Mouse (Mus musculus) neural tube, embryonic 14.5 days (tissue): ENCODE data around the gene Olig3. TPM values are rescaled to one million over a fixed set of nuclear protein-coding genes. Genes with fewer than 3 reads are reported as not detected.
A peak's percentile ranks its signal among the peaks of the same experiment; 100 is the strongest.

Source experiments
- ATAC-seq: fragments of 200-750 bp; cut with Nextera tagmentation; 2 replicates; pipeline ENCODE4 v1.8.0; 2017; ENCODE audit warnings: low read depth, mild to moderate bottlenecking, moderate TSS enrichment, moderate library complexity
- H3K27ac ChIP-seq: fragments of 300-500 bp; sonication (generic); 2 replicates; pipeline ENCODE4 v1.5.1; 2014; ENCODE audit warnings: low read depth, mild to moderate bottlenecking, control low read depth, low read length, moderate library complexity, mixed read lengths
- H3K27me3 ChIP-seq: fragments of 300-500 bp; sonication (generic); 2 replicates; pipeline ENCODE4 v1.6.1; 2014; ENCODE audit warnings: low read length; ENCODE audit not compliant: control insufficient read depth, insufficient read depth
- H3K36me3 ChIP-seq: fragments of 300-500 bp; sonication (generic); 2 replicates; pipeline ENCODE4 v1.6.1; 2014; ENCODE audit warnings: low read length, mixed read lengths; ENCODE audit not compliant: control insufficient read depth, insufficient read depth
- H3K4me1 ChIP-seq: fragments of 300-500 bp; sonication (generic); 2 replicates; pipeline ENCODE4 v1.6.1; 2014; ENCODE audit warnings: low read length; ENCODE audit not compliant: control insufficient read depth, insufficient read depth
- H3K4me2 ChIP-seq: fragments of 300-500 bp; sonication (generic); 2 replicates; pipeline ENCODE4 v1.6.1; 2014; ENCODE audit warnings: mild to moderate bottlenecking, low read depth, low read length, control low read depth
- H3K4me3 ChIP-seq: fragments of 300-500 bp; sonication (generic); 2 replicates; pipeline ENCODE4 v1.5.1; 2014; ENCODE audit warnings: low read depth, low read length, control low read depth, mixed read lengths
- H3K9ac ChIP-seq: fragments of 300-500 bp; sonication (generic); replicated peaks from 2 replicates; pipeline ENCODE4 v1.6.1; 2014; ENCODE audit warnings: low read depth, mild to moderate bottlenecking, control low read depth, low read length, mixed read lengths
- H3K9me3 ChIP-seq: fragments of 300-500 bp; sonication (generic); 2 replicates; pipeline ENCODE4 v1.6.1; 2016; ENCODE audit warnings: low read length; ENCODE audit not compliant: control insufficient read depth
- WGBS: fragments of 180-500 bp; shearing (Covaris S2); extraction: QIAGEN DNeasy Blood & Tissue Kit; methylation state at CpG from one replicate; pipeline ENCODE4 v1.1.7; 2014; 5-methylcytosine and 5-hydroxymethylcytosine counted together
- polyA plus RNA-seq: library from polyadenylated mRNA; unstranded; fragments of >200 nt; fragmentation: Nextera tagmentation; extraction: Ambion mirVana; gene quantifications from 2 replicates; pipeline ENCODE4 v1.2.1, GENCODE M21; 2014

The Olig3 gene
- 15.8 and 15.9 TPM in 2 replicates for polyA plus RNA-seq

DNA sequence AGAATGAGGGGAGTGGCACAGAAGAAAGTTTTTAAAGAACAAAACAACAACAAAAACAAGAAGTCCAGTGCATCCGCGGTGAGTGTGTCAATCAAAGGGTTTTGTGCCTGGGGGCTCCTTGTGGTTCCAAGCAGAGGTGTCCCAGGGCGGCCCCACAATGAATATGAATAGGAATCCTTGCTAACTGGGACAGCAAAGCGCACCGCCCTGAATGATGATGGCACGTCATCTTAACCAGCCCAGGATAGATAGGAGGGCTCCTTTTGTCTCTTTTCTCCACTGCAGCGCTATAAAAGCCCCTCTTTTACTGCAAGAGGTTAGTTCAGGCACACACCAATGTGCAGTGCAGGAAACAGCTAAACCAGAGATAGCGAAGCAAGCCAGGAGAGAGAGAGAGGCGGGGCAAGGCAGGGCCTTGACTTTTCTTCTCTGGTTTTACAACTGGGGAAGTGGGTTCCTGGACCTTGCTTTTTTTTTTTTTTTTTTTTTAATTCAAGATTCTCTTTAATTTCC, at the start of gene Olig3:
TSS of gene Olig3 (plus strand) at position 463 of the 513 bp plus-strand sequence.
- ATAC-seq: no peak; the same call in 1 of the 2 replicates
- Histone ChIP-seq H3K36me3 (no peaks in the 10 kb centered on the region), H3K4me1 (no peaks in the 10 kb centered on the region), H3K27ac (peak within 1 kb of the TSS; percentile 19; the same call in 1 of the 2 replicates), H3K9me3 (no peaks in the 10 kb centered on the region), H3K27me3 (peaks cover 81% of the 10 kb centered on the region), H3K9ac (peak within 1 kb of the TSS; percentile 13), H3K4me2 (peak within 1 kb of the TSS; percentile 28), H3K4me3 (peak within 1 kb of the TSS; percentile 26)
- WGBS: 2% methylated on average over 9 of the region's 9 CpGs

DNA sequence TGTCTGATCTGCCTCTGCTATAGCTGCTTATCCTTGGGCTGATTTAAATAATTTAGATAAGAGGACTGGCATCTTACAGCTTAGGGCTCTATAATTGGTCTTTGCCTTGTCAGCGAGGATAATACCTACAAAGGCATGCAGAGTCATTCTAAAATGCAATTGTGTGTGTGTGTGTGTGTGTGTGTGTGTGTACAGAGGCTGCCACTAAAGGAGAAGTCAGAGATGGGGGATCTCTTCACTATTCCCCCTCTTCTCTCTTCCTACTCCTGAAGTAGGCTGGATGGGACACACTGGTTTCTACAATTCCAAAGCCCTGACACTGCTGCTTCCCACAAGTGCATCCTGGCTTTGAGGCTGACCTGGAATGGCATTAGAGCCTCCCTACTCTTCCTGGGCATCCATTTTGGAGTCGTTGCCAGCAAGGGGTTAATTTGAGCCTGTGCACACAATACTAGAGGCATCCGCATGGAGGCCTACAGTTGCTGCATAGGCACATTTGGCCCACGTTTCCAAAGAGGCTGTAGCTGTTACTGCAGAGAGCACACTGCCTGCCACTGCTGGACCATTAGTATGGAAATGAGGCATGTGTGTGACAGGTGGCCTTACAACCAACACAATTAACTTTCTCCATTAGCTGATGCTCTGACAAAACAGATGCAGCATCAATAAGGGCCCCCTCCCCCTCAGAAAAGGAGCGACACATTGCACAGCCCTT, 46.5 kb upstream of the Olig3 start:
- 15% methylated on average over 5 of the region's 5 CpGs for WGBS

DNA sequence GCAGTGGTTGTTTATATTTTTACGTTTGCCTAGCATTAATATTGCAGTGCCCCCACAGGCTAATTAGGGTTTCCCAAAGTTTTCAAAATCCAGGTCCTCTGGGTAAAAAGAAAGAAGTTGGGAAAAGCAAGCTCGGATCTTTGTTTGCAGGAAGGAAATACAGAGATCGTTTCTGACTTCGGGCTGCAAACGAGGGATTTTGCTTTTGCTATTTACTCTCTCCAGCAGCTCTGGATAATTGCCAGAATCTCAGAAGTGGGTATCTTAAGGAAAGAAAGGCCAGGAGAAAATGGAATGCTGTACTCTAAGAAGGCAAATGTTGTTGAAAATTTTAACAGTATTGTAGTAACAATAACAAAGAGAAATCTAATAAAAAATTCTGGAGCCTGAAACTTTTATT, 45.9 kb upstream of the Olig3 start:
- Histone ChIP-seq H3K27me3 (peaks cover 35% of the 10 kb centered on the region), H3K27ac (no peak overlapping the region), H3K36me3 (no peaks in the 10 kb centered on the region), H3K4me1 (no peaks in the 10 kb centered on the region), H3K9me3 (no peaks in the 10 kb centered on the region), H3K4me3 (no peak overlapping the region), H3K4me2 (no peak overlapping the region; the same call in 1 of the 2 replicates), H3K9ac (no peak overlapping the region)
- no peak for ATAC-seq
- 18% methylated on average over 5 of the region's 5 CpGs for WGBS

More for the DNA sequence above, 46.5 kb upstream of the Olig3 start:
- peak; percentile 97 for ATAC-seq
- no peaks in the 10 kb centered on the region for H3K9me3 ChIP-seq
- H3K9ac ChIP-seq: no peak overlapping the region
- H3K36me3 ChIP-seq: no peaks in the 10 kb centered on the region
- no peak overlapping the region for H3K4me3 ChIP-seq
- peaks cover 30% of the 10 kb centered on the region for H3K27me3 ChIP-seq
- H3K4me2 ChIP-seq: no peak overlapping the region; the same call in 1 of the 2 replicates
- no peaks in the 10 kb centered on the region for H3K4me1 ChIP-seq
- 0 out of 2 replicates have a peak overlapping the region, but pooled peaks have one; percentile 29 for H3K27ac ChIP-seq

- 33% methylated on average over 19 of the region's 19 CpGs for whole genome bisulfite sequencing
- Histone ChIP-seq H3K27me3 (peaks cover 51% of the 10 kb centered on the region), H3K4me3 (no peak overlapping the region), H3K9me3 (no peaks in the 10 kb centered on the region), H3K4me1 (0 out of 2 replicates have a peak, but pooled peaks cover 3% of the 10 kb centered on the region), H3K27ac (no peak overlapping the region), H3K36me3 (no peaks in the 10 kb centered on the region), H3K4me2 (no peak overlapping the region), H3K9ac (no peak overlapping the region)
- peak; percentile 92 for ATAC-seq
Measured at GRCm38 (mm10) chr10:19317962-19318812, 38.1 kb upstream of the Olig3 start.

- Histone ChIP-seq H3K27me3 (peaks cover 29% of the 10 kb centered on the region), H3K4me2 (no peak overlapping the region), H3K27ac (no peak overlapping the region), H3K4me3 (no peak overlapping the region), H3K9me3 (no peaks in the 10 kb centered on the region), H3K36me3 (no peaks in the 10 kb centered on the region), H3K9ac (no peak overlapping the region), H3K4me1 (0 out of 2 replicates have a peak, but pooled peaks cover 3% of the 10 kb centered on the region)
- ATAC-seq: no peak
- WGBS: 90% methylated on average over 2 of the region's 2 CpGs
Measured at GRCm38 (mm10) chr10:19321781-19322180, 34.6 kb upstream of the Olig3 start.

DNA sequence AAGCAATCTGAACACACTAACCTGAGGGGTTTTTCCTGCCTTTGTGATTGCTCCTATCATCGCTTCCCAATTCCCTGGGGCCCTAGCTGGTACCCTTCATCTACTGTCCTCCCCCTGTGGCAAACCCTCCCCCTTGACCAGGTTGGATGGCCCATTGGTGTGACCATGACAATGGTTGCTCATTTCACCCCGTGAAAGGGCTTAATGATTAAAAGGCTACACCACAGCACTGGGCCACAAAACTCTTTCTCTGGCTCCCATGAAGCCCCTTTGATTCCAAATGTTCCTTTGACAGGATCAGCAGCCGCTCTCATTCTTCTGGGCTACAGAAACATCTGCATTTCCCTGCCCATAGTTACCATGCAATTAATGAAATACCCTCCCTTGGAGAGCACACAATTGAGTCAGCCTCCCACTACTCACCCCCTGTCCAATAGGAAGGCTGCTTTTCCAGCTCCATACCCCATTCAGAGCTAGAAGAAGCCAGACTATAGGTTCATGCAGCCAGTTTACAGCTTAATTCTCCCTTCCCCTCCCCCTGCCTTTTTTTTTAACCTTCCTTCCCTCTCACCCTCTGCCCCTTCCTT, 27.0 kb upstream of the Olig3 start:
- peaks cover 10% of the 10 kb centered on the region for H3K27me3 ChIP-seq
- H3K36me3 ChIP-seq: no peaks in the 10 kb centered on the region
- H3K4me2 ChIP-seq: no peak overlapping the region
- WGBS: 12% methylated on average over 3 of the region's 3 CpGs
- no peaks in the 10 kb centered on the region for H3K9me3 ChIP-seq
- H3K9ac ChIP-seq: no peak overlapping the region
- H3K4me3 ChIP-seq: no peak overlapping the region
- no peaks in the 10 kb centered on the region for H3K4me1 ChIP-seq
- H3K27ac ChIP-seq: no peak overlapping the region
- ATAC-seq: peak; percentile 61; the same call in 1 of the 2 replicates

DNA sequence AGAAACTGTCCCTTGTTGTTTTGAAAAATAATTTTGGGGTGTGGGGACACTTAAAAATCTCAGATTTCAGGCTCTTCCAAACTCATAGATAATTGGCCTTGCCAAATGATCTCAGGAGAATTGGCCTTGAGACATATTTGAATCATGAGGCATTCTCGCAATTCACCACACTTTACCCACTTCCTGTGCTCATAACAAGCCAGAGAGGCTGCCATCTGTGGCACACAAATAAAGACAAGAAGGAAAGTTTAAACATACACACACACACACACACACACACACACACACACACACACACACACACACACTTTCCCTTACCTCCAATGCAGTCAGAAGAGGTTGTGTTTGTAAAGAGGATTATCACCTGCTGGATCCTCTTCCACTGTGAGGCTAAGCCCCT, 22.9 kb upstream of the Olig3 start:
- no peaks in the 10 kb centered on the region; the same call in 1 of the 2 replicates for H3K27me3 ChIP-seq
- H3K9me3 ChIP-seq: no peaks in the 10 kb centered on the region
- no peak overlapping the region for H3K4me3 ChIP-seq
- no peak overlapping the region for H3K9ac ChIP-seq
- no peak overlapping the region for H3K27ac ChIP-seq
- no peak overlapping the region for H3K4me2 ChIP-seq
- no peak for ATAC-seq
- H3K36me3 ChIP-seq: no peaks in the 10 kb centered on the region
- 76% methylated on average over 1 of the region's 1 CpGs for WGBS
- no peaks in the 10 kb centered on the region for H3K4me1 ChIP-seq

- Histone ChIP-seq H3K36me3 (no peaks in the 10 kb centered on the region), H3K9ac (no peak overlapping the region), H3K27ac (no peak overlapping the region), H3K9me3 (no peaks in the 10 kb centered on the region), H3K4me3 (no peak overlapping the region), H3K4me1 (no peaks in the 10 kb centered on the region), H3K27me3 (peaks cover 15% of the 10 kb centered on the region), H3K4me2 (no peak overlapping the region)
- WGBS: 15% methylated on average over 18 of the region's 18 CpGs
- no peak for ATAC-seq
Measured at GRCm38 (mm10) chr10:19338695-19339630, 17.4 kb upstream of the Olig3 start.
